Mouse (Mus musculus): ENCODE results near the gene Apoc4.
A peak's percentile ranks its signal among the peaks of the same experiment; 100 is the strongest.

The Apoc4 gene

DNA sequence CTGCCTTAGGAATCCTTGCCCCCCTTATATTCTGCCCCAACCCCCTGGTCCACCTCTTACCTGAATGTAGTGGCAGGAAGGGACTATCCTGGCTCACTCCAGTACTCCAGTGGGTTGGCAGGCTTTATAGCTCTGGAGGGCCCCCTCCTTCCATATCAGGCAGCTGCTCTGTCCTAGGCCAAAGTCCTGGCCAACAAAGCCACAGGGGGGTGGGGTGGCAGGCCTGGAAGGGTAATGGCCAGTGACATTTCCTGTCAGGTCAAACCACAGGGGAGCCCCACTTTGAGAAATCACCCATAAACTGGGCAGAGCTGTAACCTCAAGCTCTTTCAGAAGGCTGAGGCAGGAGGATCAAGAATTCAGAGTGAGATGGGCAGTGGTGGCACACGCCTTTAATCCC is 4.6 kb downstream of the Apoc4 start:
- no peak for DNase-seq

DNA sequence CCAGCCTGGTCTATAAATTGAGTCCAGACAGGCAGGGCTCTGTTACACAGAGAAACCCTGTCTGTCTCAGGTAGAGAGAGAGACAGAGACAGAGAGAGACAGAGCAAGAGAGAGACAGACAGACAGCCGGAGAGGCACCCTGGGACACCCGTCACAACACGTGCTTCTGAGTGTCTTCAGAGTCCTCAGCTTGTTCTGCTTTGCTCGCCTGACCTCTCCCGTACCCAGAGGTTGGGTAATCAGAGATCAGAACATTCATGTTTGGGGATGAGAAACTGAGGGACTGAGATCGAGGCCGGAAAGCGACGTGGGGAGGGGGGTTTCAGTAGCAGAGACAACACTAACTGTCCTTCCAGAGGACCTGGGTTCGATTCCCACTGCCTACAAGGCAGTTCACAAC is 5.5 kb downstream of the Apoc4 start:
- DNase-seq = no peak

DNA sequence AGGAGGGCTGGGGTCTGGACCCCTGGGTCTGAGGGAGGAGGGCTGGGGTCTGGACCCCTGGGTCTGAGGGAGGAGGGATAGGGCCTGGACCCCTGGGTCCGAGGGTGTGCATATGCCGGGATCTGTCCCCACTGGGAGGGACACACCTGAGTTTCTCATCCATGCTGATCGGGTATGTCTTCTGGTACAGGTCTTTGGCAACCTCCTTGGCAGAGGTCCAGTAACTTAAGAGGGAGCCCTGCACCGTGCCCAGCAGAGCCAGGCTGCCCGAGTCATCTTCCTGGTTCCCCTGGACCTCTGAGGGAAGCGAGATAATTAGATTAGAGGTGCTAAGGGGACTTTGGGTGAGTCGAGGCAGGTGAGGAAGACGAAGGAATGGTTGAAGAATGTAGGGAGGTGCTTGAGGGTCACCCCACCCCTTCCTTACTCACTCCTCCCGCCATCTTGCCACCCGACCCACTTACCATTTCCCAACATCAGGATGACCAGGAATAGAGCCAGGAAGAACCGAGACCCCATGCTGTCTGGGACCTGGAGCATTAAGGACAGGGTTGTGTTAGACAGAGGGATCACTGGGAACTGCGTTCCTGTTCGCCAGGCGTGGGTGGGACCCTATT is 8.1 kb downstream of the Apoc4 start:
- no peak for DNase-seq

DNA sequence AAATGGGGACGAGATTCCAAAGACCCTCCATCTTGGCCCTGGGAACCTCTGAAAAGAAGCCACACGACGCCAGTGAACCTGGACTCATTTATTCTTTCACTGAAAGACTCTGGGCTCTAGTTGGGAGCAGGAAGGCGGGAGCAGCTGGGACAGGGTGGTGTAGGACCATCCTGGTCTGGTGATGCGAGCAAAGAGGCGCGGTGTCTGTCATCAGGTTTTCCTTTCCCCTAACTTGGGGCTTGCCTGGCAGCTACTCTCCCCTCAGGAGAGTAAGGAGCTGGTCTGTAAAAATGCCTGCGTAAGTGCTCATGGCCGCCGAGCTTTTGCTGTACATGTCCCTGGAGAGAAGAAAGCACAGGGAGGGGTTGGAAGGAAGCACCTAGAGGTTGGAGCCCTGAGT is 9.8 kb downstream of the Apoc4 start:
- no peak for DNase-seq

DNA sequence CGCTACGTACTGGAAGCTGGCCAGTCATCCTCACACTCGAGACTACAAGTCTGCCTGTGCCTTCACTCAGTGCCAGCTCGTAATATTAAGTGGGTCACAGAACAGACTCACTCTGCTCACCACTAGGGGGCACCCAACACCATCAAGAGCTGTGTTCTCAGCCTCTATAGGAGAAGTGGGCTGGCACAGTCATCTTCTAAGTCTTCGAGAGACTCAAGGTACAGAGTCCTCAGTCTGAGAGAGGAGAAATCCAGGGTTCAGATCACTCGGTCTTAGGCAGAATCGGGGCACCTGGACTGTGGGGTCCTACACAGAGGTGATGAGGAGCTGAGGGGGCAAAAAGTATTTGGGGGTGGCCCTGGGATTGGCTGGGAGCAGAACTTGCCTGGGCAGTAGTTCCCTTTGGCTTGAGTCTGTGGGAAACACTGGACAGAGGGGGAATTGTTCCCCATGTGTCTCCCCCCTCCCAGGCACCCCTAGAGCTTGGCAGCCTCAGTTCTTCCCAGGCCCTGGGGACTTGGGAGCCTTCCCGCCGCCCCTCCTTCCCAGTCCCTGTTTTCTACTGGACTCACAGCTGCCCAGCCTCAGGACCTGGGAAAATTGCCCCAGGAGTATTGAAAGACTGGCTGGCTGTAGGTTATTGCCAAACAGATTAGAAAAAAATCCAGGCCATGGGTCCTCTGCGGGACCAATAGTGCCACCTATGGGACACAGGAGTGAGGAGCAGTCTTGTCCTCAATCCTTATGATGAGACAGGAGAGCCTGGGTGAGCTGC is 12.1 kb downstream of the Apoc4 start:
- peak; percentile 91 for DNase-seq

DNA sequence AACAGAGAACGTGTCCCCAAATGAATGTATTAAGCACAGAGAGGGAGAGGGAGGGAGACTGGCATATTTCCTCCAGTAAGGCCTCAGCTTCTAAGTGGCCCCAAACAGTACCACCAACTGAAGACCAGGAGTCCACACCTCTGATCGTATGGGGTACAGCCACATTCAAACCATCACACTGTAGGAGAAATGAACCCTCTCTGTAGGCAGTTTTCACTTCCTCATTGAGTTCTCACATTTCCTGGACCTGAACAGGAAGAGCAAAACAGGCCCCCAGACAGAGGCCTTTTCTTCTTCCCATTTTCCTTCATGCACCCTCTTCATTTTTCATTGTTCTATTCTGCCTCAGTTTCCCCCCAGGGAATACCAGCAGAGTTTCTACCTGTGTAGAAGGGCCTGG is 13.8 kb downstream of the Apoc4 start:
- no peak for DNase-seq

DNA sequence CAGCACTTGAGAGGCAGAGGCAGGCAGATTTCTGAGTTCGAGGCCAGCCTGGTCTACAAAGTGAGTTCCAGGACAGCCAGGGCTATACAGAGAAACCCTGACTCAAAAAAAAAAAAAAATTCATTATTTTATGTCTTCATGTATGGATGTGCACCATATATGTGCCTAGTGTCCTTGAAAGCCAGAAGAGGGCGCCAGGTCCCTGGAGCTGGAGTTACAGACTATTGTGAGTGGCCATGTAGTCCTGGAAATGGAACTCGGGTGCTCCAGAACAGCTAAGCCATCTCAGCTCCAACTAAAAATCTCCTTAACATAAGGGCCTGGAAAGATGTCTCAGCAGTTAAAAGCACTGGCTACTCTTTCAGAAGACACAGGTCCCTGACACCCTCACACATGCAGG is 14.5 kb downstream of the Apoc4 start:
- no peak for DNase-seq

DNA sequence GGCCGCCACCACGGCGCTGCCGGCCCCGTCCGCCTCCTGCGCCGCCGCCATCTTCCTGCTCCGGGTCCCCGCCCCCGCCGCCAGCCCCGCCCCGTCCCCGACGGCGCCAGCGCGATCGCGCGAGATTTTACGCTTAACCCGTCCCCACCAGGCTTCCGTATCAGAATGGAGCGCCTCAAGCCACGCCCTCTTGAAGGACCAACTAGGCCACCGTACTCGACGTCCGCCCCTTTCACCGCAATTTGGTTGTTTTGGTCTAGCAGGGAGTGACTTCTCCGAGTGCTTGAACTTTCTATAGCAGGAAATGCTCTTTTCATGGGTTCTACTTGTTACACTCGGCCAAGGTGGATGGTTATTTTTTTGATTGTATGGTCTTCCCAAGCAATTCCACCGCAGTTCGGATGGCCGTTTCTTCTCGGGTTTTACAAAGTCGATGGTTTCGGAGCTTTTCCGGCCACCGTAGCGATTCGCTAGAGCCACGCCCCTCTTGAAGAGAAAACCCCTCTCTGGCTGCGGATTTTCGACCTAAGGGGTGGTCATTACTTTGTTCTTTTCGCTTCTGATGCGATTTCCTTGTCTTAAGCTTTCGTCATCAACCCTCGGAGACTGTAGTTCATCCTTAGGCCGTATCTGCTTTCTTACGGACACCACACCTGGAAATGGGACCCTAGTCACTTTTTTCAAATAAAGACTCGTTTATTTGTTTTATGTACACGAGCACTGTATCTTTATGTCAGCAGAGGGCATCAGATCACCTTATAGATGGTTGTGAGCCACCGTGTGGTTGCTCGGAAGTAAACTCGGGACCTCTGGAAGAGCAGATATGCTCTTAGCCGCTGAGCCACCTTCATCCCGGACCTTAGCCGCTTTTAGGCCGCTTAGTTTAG is 16.1 kb downstream of the Apoc4 start, which contains the start of gene Clptm1:
Gene Clptm1, minus strand, starts transcription at position 79 of the 887 bp plus-strand sequence.
- peak; percentile 98 for DNase-seq

DNA sequence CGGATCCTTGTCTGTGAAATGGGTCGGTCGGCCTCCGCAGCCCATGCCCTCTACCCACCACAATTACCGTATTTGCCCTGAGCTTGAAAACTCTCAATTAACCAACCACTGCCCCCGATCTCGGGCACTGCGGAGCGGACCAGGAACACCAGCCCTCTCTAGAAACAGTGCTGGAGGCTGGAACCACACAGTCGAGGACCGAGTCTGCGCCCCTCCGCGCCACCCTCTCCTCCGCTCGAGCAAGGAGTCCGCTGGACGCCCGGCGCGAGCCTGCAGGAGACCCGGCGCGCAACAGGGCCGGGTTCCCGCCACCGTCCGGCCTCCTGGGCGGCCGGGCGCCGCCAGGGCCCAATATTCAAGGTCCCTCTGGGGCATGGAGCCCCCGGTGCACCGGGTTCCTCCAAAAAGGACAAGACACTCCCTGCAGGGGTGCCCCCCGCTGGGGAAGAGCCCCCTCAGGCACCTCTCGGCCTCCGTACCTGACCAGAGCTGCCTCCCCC is 16.8 kb downstream of the Apoc4 start:
- DNase-seq = no peak

DNA sequence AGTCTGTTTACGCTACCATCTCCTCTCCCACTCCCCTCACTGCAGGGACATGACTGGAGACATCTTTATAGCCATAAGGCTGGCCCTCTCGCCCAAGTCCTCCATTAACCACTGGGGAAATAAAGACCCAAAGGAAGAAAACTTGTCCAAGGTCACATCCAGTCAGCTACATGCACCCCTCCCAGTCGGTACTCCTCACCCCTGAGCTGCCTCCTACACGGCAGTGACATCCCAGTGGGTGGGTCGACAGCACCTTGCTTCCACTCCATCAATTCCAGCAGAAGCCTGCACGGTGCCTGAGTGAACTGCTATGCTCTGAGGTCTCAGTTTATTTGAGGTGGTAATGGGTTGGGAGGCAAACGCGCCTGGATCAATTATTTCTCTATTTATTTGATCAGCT is 17.3 kb downstream of the Apoc4 start:
- no peak for DNase-seq

DNA sequence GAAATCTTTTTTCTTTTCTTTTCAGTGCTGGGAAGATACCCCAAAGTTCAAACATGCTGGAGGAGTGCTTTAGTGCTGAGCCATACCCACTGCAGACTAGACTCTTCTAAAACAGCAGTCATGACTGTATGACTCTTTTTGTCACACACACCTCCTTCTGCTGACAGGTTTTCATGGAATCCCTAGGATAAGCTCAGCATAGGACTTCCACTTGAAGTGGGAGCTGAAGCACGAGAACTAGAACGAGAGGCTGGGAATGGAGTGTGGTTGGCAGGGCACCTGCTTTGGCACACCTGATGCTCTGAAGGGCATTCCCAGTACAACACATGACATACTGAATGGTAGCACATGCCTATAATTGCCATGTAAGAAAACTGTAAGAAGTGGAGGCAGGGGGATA is 28.7 kb downstream of the Apoc4 start:
- DNase-seq = no peak

DNA sequence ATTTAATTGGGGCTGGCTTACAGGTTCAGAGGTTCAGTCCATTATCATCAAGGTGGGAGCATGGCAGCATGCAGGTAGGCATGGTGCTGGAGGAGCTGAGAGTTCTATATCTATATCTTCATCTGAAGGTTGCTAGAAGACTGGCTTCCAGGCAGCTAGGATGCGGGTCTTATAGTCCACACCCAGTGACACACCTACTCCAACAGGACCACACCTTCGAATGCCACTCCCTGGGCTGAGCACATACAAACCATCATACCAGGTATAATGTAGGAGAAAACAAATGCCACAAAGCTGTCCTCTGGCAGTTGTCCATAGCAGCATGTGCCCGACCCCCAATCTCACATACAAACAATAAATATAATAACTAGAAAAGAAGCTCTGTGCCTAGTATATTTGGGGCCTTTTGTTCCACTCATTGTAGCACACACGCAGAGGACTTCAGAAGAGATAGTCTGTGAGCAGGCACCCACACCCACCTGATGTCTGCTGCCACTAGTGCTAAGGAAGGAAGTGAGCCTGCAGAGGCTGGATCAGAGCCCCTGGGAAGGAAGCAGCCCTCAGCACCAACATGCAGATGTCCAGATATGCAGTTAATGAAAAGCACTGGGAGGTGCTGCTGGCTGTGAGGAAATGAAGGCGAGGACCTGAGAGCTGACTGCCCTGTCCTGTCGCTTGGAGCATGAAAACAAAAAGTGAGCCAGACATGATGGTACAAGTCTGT is 30.1 kb downstream of the Apoc4 start:
- no peak for DNase-seq

DNA sequence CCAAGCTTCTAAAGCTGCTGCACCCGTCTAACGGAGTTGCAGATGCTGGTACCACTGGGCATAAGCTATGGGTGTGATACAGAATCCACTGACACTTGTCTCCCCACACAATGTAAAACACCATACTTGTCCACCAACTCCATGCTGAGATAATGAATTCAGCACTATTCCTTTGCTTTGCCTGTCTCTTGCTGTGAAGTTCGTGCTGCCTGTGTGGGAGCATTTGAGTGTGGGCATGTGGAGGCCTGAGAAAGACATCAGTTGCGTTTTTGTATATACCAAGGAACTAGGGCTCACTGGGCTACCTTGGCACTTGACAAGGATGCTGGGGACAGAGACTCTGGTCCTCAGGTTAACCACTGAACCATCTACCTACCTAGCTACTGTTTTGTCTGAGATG is 40.1 kb downstream of the Apoc4 start:
- DNase-seq = no peak

DNA sequence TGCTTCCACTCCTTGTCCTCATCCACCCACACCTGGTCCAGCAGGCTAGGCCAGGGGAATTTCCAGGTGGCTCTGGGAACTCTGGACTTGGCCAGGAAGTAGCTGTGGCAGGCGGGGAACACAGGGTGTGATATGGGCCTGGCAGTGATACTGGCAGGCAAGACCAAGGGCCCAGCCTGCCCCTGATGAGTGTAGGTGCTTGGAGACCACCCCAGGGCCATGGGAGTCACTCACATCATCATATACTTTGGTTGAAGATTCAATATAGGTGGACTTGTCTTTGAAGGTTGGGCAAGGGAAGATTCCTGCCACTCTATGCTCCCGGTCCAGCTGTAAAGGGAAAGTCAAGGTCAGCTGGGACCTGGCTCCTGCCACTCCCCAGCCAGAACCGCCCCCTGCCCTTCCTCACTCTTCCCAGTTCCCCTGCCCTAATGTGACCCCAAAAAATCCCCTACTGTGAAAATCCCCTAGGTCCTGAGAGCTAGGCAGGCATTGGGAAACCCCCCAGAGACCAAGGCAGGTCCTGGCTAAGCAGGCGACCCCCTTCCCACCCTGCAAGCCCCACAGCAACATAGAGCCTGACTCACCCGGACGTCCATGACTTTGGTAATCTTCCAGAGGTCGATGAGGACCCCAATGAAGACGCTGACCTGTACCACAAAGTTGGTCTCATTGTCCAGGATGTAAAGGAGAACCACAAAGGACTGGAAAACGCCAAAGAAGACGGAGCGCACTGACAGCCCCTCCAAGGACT is 46.0 kb downstream of the Apoc4 start:
- no peak for DNase-seq

DNA sequence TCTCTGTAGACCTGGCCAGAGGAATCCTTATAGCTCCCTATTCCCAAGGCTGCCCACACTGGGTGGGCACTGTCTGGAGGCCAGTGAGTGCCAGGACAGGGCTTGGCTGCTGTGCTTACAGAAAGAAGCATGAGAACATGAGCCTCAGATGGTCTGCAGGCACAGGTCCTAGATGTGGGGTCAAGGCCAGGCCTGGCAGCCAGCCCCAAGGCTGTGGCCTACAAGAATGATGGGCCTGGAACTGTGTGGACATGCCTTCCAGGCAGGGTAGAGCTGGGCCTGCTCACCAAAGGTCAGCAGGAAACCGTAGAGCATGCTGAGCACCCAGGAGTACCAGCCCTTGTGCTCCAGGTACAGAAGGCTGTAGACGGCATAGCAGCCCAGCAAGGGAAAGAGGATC is 46.7 kb downstream of the Apoc4 start:
- DNase-seq = no peak

DNA sequence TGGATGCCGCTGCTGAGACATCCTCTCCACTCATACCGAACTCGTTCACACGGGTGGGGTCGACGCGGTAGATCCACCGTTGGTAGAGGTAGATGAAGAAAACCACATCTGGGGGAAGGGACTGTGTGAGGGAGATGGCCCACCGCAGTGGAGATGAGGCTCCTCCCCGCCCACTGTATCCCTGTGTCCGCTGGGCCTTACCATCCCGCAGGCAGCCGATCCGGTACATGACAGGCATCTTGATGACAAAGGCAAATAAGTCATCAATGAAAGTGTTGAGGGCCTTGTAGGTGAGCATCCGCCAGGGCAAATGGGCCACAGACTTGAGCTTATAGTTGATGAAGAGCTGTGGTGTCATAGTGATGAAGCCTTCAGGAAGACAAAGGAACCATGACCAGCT is 47.4 kb downstream of the Apoc4 start:
- no peak for DNase-seq

DNA sequence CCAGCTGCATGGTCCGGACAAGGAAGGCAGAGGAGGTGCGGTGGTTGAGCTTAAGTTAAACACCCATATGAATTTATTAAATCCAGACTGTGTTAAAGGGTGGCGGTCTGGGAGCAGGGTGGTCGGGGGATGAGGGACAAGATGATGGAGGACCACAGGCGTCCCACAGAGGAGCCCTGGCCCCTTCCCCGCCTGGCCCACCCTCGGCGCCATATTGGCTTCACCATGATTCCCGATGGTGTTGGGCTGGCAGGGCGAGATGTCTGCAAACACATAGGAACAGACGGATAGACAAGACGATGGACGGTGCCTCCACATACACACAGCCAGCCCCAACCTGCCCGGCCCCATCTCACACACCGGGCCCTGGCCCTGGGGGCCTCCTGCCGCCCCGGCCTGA is 48.1 kb downstream of the Apoc4 start:
- DNase-seq = no peak

DNA sequence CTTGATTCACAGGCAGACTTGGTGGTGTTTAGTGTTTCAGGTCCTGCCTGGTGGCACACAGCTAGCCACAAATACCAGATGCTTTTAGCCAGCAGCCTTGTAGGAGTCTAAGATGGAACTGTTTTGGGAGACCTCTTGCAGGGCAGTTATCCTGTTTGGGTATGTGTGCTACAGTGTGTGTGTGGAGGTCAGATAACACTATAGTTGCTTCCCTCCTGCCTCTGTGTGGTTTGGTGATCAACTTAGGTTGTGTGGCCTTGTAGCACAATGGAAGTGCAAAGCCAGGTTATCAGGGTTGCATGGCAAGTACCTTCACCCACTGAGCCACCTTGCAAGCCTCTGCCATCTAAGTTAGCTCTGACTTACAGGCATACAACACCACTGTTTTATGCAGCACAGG is 48.6 kb downstream of the Apoc4 start:
- no peak for DNase-seq

DNA sequence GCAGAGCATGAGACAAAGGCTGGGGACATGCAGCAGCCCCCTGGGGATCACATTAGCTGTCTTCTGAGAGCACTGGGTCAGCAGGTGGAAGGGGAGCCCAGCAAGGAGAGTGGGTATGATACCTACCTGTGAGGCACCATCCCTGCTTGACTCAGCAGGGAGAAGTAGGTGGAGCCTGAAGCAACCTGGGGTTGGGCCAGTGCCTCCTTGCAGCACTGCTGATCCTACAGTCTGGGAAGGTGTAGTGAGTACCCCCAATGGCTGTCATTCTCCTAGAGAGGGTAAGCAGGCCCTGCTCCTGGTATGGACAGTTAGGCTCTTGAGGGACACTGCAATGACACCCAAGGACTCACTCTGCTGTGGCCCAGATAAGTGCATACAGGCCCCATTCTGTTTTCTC is 49.0 kb downstream of the Apoc4 start:
- no peak for DNase-seq

DNA sequence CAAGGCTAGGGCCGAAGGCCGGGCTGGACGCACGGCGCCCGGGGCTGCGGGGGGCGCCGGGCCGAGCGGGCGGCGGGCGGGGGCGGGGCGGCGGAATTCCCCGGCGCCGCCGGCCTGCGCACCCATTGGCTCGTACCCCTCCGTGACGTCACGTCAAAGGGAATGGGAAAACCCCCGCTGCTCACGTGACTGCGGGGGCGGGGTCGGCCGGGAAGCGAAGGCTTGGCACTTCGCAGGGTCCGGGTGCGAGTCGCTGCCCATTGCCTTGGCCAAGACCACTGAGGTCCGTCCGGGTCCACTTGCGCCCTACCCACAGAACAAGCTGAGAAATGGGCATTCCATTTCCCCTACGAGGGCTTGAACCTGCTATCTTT is 51.9 kb downstream of the Apoc4 start, which contains the start of gene Relb:
Gene Relb, minus strand, starts transcription at position 78 of the 374 bp plus-strand sequence.
- DNase-seq = peak; percentile 88

DNA sequence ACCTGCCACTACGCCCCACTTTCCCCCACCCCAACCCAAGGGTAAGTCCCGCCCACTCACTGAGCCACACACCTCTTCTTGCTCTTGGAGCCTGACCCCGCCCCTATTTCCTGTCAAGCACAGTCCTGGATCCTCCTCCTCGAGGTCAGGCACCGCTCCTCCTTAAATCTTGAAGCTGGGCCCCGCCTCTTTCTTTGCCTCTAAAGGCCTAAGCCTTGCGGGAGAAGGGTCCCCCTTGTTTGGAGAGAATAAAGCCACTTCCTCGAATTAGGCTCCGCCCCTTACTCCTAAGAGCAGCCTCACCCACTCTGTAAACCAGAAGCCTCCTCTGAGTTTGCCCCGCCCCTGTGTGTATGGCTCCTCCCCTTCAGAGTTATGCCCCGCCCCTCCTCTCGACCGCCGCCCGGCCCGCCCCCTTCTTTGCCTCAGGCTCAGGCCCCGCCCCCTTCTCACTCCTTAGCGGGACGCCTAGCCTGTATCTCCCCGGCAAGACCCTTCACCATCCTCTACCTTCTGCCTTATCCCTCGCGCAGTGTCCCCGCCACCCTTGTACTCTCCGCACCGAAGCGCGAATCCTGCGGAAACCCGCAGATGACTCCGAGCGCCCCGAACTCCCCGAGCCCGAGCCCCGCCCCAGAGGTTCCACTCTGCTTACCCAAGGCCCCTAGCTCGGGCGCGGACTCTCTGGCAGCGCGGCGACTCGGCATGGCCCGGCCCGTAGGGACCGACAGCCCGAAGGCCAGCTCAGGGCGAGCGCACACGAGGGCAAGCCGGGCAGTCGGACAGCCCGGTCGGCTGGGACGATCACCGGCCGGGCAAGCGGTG is 52.5 kb downstream of the Apoc4 start:
- peak; percentile 97 for DNase-seq
